8 mouse cellular contexts compared by ENCODE assay signal in genomic region chr1:181151541-181151940, GRCm38 (mm10). TPM values are rescaled to one million over a fixed set of nuclear protein-coding genes. Genes with fewer than 3 reads are reported as not detected.
DNase-seq lines count a peak whose midpoint lies in the region; ATAC-seq lines count a peak whose summit lies in the region.

No protein-coding gene starts in this region.

- no peaks in the 10 kb centered on the region for H3K4me1 ChIP-seq in forebrain, embryonic 11.5 days (replicated peaks; ENCODE audit: control insufficient read depth, insufficient read depth, low read length)
- peaks cover 55% of the 10 kb centered on the region for H3K4me1 ChIP-seq in liver, embryonic 12.5 days

- no peak for ATAC-seq in forebrain, embryonic 11.5 days (replicated peaks; ENCODE audit: low FRiP score)
- ATAC-seq in liver, embryonic 12.5 days = no peak

- no peaks in the 10 kb centered on the region for H3K9me3 ChIP-seq in forebrain, embryonic 11.5 days (ENCODE audit: control insufficient read depth, low read length)
- no peaks in the 10 kb centered on the region for H3K9me3 ChIP-seq in liver, embryonic 12.5 days (replicated peaks)

- H3K36me3 ChIP-seq in forebrain, embryonic 11.5 days (ENCODE audit: control insufficient read depth, insufficient read depth, low read length) = no peaks in the 10 kb centered on the region
- H3K36me3 ChIP-seq in liver, embryonic 12.5 days = peaks cover 29% of the 10 kb centered on the region

- H3K4me2 ChIP-seq in forebrain, embryonic 11.5 days (ENCODE audit: low read depth, low read length, severe bottlenecking) = peak overlapping the region; percentile 55
- H3K4me2 ChIP-seq in liver, embryonic 12.5 days = peak overlapping the region; percentile 94

- no peaks in the 10 kb centered on the region for H3K27me3 ChIP-seq in forebrain, embryonic 11.5 days (ENCODE audit: control insufficient read depth, insufficient read depth, low read length)
- H3K27me3 ChIP-seq in liver, embryonic 12.5 days (replicated peaks) = no peaks in the 10 kb centered on the region

- DNase-seq in embryo, embryonic 11 days = peak; percentile 13
- DNase-seq in embryo, embryonic 9.5 days (ENCODE audit: extremely low spot score) = no peak
- peak; percentile 19 for DNase-seq in 3T3-L1 (ENCODE audit: low read depth, low spot score)
- DNase-seq in forebrain, embryonic 11.5 days (ENCODE audit: low spot score) = no peak
- DNase-seq in adrenal gland, adult (ENCODE audit: inconsistent age in 2 of 2, low spot score in 1 of 2) = no peak
- DNase-seq in adrenal gland, postnatal 36 days = no peak
- DNase-seq in cerebellum, adult 18-20 months = no peak

- 42% methylated on average over 5 of the region's 5 CpGs for WGBS in forebrain, embryonic 11.5 days
- 42% methylated on average over 5 of the region's 5 CpGs for WGBS in liver, embryonic 12.5 days (ENCODE audit: insufficient replicate concordance)

- peak overlapping the region; percentile 94 for H3K9ac ChIP-seq in forebrain, embryonic 11.5 days (ENCODE audit: low read length)
- H3K9ac ChIP-seq in liver, embryonic 12.5 days = peak overlapping the region; percentile 98

- H3K4me3 ChIP-seq in forebrain, embryonic 11.5 days (ENCODE audit: low read depth, low read length) = peak overlapping the region; percentile 90
- H3K4me3 ChIP-seq in liver, embryonic 12.5 days = peak overlapping the region; percentile 96

- H3K27ac ChIP-seq in forebrain, embryonic 11.5 days (ENCODE audit: low read depth, low read length) = no peak overlapping the region
- H3K27ac ChIP-seq in liver, embryonic 12.5 days = peak overlapping the region; percentile 88

RNA-seq across cellular contexts. Expression of gene Cnih4, which starts 7.0 kb away (rescaled TPM):
- 89.9 and 96.5 TPM in 2 replicates for polyA plus RNA-seq in forebrain, embryonic 11.5 days (2014; fragmentation: Nextera tagmentation; extraction: Ambion mirVana)
- 56.4 and 62.1 TPM in 2 replicates for polyA plus RNA-seq in liver, embryonic 12.5 days (2016; fragmentation: Nextera tagmentation; extraction: Ambion mirVana)
- 10 to 100 TPM; 46.1 to 60.5 TPM for total RNA-seq in adrenal gland, postnatal 36 days (2021)

RNA-seq across cellular contexts. Expression of gene Nvl, which starts 7.5 kb away (rescaled TPM):
- polyA plus RNA-seq in forebrain, embryonic 11.5 days (2014; fragmentation: Nextera tagmentation; extraction: Ambion mirVana) = 41.9 and 48.5 TPM in 2 replicates
- polyA plus RNA-seq in liver, embryonic 12.5 days (2016; fragmentation: Nextera tagmentation; extraction: Ambion mirVana) = 19.6 and 20.0 TPM in 2 replicates
- total RNA-seq in adrenal gland, postnatal 36 days (2021) = 10 to 100 TPM; 15.8 to 18.8 TPM

Comparison
In these comparisons a context has a peak if more than half of its experiments do, and no peak if none do; other contexts are left out.
1. DNase-seq: peak in embryo, embryonic 11 days (single experiment) and 3T3-L1 (single experiment); none in embryo, embryonic 9.5 days (single experiment), forebrain, embryonic 11.5 days (single experiment), adrenal gland, adult (0 of 2), adrenal gland, postnatal 36 days (0 of 2) and cerebellum, adult 18-20 months (0 of 2).